Mouse (Mus musculus): ENCODE data around the gene Pgc.

The Pgc gene

GRCm38 (mm10) chr17:47707961-47708360, 18.7 kb upstream of the Pgc start:
- no peak for DNase-seq (ENCODE audit: low read depth, low spot score)

- DNase-seq (ENCODE audit: low read depth, low spot score), result no peak
Observed at GRCm38 (mm10) chr17:47708972-47709371, 17.7 kb upstream of the Pgc start.

GRCm38 (mm10) chr17:47710036-47710435, 16.6 kb upstream of the Pgc start:
- DNase-seq (ENCODE audit: low read depth, low spot score), result no peak

- no peak for DNase-seq (ENCODE audit: low read depth, low spot score)
Observed at GRCm38 (mm10) chr17:47711883-47712282, 14.8 kb upstream of the Pgc start.

- DNase-seq (ENCODE audit: low read depth, low spot score), result no peak
Observed at GRCm38 (mm10) chr17:47712889-47713571, 13.6 kb upstream of the Pgc start.

- DNase-seq (ENCODE audit: low read depth, low spot score), result no peak
Observed at GRCm38 (mm10) chr17:47715037-47715436, 11.6 kb upstream of the Pgc start.

- DNase-seq (ENCODE audit: low read depth, low spot score), result no peak
Observed at GRCm38 (mm10) chr17:47721183-47721582, 5.5 kb upstream of the Pgc start.

GRCm38 (mm10) chr17:47730633-47731575, 4.3 kb downstream of the Pgc start:
- no peak for DNase-seq (ENCODE audit: low read depth, low spot score)

GRCm38 (mm10) chr17:47735553-47736100, 9.0 kb downstream of the Pgc start:
- no peak for DNase-seq (ENCODE audit: low read depth, low spot score)

GRCm38 (mm10) chr17:47736856-47737255, 10.2 kb downstream of the Pgc start, which contains the start of gene Tfeb:
Gene Tfeb (plus strand): TSS chr17:47737030.
- peak; percentile 89 for DNase-seq (ENCODE audit: low read depth, low spot score)

GRCm38 (mm10) chr17:47737271-47738065, 10.8 kb downstream of the Pgc start:
- peak; percentile 76 for DNase-seq (ENCODE audit: low read depth, low spot score)

- no peak for DNase-seq (ENCODE audit: low read depth, low spot score)
Observed at GRCm38 (mm10) chr17:47738066-47738878, 11.6 kb downstream of the Pgc start.

GRCm38 (mm10) chr17:47738879-47739798, 12.5 kb downstream of the Pgc start:
- no peak for DNase-seq (ENCODE audit: low read depth, low spot score)

GRCm38 (mm10) chr17:47740186-47740585, 13.5 kb downstream of the Pgc start:
- peak; percentile 15 for DNase-seq (ENCODE audit: low read depth, low spot score)

GRCm38 (mm10) chr17:47742991-47743734, 16.5 kb downstream of the Pgc start:
- DNase-seq (ENCODE audit: low read depth, low spot score), result peak; percentile 24

GRCm38 (mm10) chr17:47744086-47744485, 17.4 kb downstream of the Pgc start:
- DNase-seq (ENCODE audit: low read depth, low spot score), result no peak

GRCm38 (mm10) chr17:47744746-47745368, 18.2 kb downstream of the Pgc start:
- peak; percentile 41 for DNase-seq (ENCODE audit: low read depth, low spot score)

GRCm38 (mm10) chr17:47748791-47749553, 22.3 kb downstream of the Pgc start:
- DNase-seq (ENCODE audit: low read depth, low spot score), result no peak
